Mouse (Mus musculus): ENCODE measurements at regions not wholly inside any gene's neighbourhood (a gene's known extent, or its start where the extent isn't known, plus 50 kb on each side); places are given as distances from the start of the nearest gene placed in this dataset.

DNA sequence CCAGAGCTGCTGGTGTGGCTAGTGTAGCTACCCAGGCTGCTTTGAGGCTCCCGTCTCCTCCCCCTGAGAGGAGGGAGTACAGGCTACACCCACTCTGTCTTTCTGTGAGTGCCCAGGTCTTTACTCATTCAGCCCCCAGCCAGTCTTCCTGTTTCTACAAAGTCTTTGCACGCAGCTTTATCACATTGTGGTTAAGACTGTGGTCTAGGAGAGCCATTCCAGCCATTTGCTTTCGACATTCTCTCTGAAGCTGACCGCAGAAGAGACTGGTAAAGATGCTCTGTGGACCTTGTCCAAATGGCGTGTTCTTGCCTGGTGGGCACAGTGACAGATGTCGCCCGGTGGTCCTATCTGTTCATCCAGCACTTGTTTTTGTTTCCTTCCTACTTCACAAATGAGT lies 62.0 kb downstream of the Tpra1 start:
- no peak for DNase-seq

- DNase-seq = no peak
Observed at GRCm38 (mm10) chr6:88964911-88965310, 62.9 kb downstream of the Tpra1 start.

DNA sequence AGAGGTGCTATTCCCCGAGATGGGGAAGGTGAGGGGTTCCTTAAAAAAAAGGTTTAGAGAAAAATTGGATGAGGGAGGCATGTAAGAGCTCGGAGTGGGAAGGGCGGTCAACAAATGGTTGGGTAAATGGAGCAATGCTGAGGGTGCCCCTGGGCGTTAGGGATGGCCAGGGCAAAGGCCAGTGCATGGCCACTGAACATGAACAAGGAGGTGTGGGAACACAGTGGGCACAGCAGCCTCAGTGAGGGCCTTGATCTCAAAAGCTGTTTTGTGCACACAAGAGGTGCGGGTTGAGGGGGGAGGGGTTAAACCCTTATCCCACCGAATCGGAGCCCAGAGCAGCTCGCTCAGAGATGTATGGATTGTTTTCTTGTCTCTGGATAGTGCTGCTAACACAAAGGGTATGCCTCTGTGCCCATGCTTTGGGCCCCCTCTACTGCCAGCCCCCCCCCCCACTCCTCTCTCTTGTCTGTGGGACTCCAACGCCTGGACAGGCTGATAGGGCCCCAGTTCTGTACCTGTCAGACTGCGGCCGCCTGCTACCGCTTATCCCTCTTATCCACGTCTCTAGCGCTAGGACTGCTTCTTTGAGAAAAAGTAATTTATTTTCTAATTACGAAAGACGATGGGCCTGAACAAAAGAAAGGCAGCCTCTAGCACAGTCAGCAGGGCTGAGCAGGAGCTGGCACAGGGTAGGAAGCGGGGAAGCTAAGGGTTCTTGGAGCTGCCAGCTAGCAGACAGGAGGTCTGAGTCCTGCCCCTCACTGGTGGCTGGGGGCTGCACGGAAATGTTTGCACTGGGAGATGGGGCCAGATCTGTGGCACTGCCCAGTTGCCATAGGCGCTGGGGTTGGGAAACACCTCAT lies 63.5 kb downstream of the Tpra1 start:
- no peak for DNase-seq

DNA sequence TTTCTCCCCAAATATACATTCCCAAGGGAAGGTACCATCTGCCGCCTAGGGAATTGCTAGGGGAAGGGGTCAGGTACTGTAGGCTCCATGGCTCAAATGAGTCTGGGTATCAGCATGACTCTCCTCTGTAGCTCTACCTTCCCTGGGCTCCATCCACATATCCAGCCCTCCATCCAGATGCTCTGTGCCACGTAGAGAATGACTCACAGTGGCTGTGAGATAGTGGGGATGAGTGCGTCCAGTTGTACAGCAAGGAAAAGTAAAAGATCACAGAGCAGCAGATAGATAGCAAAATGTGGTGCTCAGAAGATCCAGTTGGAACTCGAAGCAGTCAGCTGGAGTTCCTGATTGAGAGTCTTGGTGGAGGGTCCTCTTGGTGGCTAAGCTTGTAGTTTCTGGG lies 64.5 kb downstream of the Tpra1 start:
- no peak for DNase-seq

DNA sequence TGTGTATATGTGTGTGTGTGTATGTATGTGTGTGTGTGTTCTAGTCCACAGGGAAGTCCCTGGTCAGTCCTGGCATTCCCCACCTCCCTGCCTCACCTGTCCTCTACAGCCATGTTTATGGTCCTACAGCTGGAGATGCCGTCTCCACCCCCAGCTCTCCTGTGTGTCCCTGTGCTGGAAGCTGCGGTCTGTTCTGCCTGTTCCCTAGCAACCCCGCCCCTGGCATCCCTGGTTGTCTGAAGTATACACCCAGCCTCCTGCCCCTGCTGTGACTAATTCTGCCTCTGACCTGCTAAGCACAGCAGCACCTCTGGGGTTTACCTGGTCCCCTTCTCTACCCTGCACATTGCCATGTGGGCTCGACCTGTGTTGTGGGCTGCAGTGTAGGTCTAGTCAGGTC lies 66.8 kb downstream of the Tpra1 start:
- DNase-seq = no peak

DNA sequence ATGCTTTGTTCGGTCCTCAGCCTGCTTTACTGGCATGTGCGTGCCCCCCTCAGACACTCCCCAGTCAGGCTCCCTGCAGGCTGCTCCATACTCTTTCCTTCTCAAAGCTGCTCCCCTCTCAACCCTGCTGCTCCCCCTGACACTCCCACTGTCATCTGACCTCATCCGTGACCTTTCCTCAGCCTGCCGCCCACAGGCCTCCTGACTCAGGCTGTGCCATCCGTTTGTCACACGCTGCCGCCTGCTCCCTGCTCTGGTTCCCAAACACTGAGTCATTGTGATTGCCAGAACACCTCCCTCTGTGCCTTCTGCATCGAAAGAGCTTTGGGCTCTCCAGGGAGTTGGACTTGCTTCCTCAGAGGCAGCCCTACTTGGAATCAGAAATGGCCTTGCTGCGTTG lies 69.7 kb downstream of the Tpra1 start:
- no peak for DNase-seq

GRCm38 (mm10) chr6:88974457-88974856 lies 72.4 kb downstream of the Tpra1 start:
- DNase-seq = no peak

DNA sequence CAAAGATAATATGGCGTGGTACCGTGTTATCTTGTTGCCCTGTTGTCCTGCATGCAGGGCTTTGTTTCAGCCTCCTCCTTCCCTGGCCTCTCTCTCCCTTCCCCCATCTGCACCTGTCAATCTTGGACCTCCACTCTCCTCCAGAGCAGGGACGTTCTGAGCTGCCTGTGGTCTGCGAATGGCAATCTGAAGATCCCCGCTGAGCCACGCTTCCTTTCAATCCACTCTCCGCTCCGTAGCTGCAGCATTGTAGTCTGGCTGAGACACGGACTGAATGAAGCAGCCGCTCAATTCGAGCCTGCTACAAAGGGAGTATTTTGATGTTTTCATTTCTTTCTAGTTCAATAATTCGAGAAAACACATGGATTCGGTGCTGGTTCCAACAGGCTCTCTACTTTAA lies 74.5 kb downstream of the Tpra1 start:
- no peak for DNase-seq

DNA sequence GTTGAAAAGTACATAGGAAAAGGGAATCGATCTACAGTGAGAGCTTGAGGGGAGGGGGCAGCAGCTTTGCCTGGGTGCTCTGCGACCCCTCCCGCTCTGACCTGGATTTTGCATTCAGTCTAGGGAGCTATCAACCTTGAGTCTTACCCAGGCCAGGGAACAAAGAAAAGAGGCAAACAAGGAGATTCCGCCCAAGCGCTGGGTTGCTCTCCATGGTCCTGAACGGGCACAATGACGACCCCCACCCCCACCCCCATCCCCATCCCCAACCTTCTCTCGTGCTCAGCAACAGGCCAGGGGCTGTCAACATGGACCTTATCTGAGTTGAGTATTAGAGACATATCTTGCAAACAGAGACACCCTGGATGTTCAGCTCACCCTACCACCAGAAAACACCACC lies 74.9 kb downstream of the Tpra1 start:
- peak; percentile 69 for DNase-seq

DNA sequence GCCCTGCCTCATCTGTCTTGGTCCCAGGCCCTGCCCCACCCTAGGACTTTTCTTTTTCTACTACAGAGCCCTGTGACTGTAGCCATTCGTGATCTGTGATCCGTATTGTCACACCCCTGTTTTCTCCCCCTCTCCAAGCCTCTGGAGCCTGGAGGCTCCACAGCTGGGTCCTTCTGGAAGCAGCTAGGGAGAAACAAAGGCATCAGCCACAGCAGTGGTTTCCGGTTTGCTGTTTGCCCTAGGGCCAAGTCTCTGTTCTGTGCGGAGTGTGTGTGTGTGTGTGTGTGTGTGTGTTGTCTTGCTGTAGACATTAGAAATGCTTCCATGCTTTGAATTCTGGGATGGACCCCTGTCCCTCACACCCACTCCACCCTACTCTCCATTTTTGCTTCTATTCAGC lies 76.9 kb downstream of the Tpra1 start:
- DNase-seq = no peak

- peak; percentile 68 for DNase-seq
Observed at GRCm38 (mm10) chr6:88980112-88980511, 78.1 kb downstream of the Tpra1 start.

DNA sequence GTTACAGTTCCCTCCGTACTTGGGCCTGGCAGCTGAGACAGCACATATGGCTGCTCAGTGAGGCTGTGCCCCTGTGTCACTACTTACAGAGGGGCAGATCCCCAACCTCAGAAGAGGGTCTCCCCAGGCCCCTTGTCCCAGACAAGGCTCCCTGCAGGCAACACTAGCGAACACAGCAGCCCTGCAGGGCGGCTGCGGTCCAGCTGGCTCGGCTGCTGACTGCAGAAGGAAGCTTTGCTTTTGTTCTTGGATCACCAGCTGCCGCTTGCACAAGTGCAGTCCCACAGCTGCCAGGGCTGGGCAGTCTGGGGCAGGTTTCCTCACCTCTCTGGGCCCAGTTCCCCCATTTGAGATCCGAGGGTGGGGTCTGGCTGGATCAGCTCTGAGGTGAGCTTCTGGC lies 79.5 kb downstream of the Tpra1 start:
- DNase-seq = no peak

DNA sequence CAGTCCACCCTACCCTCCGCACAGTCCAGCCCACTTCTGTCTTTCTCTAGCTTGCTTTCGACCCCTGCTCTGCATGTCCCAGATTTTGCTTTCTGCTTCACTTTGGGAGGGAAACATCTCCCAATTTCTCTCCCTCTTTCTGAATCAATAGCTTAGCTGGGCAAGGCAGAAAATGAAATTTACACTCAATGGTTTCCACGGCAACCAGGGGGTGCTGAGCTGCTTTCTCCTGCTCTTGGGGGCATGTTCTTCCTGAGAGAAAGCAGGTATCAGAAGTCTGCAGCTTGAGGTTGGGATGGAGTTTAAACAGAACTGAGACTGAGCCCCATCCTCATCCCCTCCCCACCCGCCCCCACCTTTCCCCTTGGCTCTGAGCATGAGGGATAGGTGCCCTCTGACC lies 82.1 kb downstream of the Tpra1 start:
- no peak for DNase-seq

DNA sequence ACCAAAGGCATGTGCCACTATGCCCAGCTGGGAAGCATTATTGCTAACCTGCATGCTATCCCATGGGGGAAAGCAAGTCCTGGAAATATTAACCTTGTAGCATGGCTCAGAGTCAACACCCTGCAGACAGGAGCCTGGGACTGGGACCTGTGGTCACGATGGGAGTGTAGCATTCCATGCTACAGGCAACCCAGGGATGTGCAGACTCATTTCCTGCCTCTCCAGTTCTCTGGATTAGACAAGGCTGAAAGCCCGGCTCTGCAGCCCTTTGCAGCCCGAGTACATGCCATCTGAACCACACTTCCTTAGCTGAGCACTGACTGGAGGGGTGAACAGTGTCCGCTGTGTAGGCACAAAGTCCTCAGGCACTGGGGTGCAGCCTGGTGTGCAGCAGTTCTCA lies 82.8 kb downstream of the Tpra1 start:
- no peak for DNase-seq

- no peak for DNase-seq
Observed at GRCm38 (mm10) chr6:88988551-88988950, 86.5 kb downstream of the Tpra1 start.

- DNase-seq = no peak
Observed at GRCm38 (mm10) chr6:88989617-88990299, 87.7 kb downstream of the Tpra1 start.

GRCm38 (mm10) chr6:88990300-88990685 lies 88.2 kb downstream of the Tpra1 start:
- no peak for DNase-seq

GRCm38 (mm10) chr6:88995077-88995476 lies 93.0 kb downstream of the Tpra1 start:
- DNase-seq = no peak

- DNase-seq = no peak
Observed at GRCm38 (mm10) chr6:88998927-88999722, 97.1 kb downstream of the Tpra1 start.

DNA sequence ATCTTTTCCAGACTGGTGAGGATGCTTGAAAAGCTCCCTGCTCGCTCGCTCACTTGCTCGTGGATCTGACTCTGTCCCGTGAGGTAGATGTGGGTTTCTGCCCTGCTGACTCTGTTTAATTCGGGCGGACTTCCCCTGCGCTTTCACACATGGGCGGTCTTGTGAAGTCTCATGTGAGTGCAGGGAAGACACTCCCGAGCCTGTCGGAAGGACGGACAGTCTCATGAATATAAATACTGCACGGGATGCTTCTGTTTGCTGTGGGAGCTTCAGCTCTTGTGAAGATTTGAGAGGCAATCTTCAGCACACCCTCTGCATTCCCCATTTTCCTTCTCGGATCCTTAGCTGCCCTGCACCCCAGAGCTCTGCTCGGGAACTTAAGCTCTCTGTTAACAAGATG lies 98.3 kb downstream of the Tpra1 start:
- no peak for DNase-seq

DNA sequence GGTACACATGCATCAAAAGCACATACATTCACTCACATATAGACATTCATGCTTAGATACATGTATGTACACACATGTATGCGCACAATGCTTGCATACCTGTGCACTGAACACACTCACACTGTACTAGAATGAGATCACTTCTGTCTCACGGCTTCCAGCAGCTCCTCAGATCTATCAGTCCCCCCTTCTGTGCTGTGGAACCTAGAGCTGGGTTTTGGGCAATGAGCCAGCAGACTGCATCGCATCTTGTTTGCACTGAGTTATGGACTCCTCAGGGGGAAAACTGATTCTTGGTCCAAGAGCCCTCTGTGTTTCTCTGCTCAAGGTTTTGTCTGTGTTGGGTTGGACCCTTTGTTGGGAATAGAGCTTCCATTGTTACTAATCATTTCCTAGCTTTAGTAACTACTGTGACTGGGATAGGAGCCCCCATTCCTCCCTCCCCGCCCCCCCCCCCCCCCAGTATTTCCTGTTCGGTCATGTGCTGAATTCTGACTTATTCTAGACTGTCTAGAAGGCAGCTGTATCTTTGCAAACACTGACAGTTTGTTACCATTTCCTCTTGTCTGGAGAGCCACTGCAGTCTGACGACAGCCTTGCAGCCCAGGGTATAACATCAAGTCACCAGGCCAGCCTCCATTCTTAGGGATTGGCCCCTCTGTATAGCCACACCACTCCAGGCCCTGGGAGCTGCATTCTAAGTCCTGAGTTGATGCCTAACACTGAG lies 101.3 kb downstream of the Tpra1 start:
- DNase-seq = peak; percentile 41

GRCm38 (mm10) chr6:89005094-89005493 lies 103.0 kb downstream of the Tpra1 start:
- DNase-seq = no peak

- DNase-seq = no peak
Observed at GRCm38 (mm10) chr6:89006997-89007396, 104.9 kb downstream of the Tpra1 start.
